Mouse (Mus musculus) liver, postnatal 0 days (tissue): ENCODE measurements around the gene Gm49369. TPM values are rescaled to one million over a fixed set of nuclear protein-coding genes. Genes with fewer than 3 reads are reported as not detected.

ENCODE experiments used
- ATAC-seq: fragments of 200-750 bp; cut with Nextera tagmentation; 2 replicates; pipeline ENCODE4 v1.8.0; 2017; ENCODE audit warnings: mild to moderate bottlenecking, moderate library complexity
- DNase-seq: peaks from one replicate; pipeline ENCODE4 v3.0.0-alpha.2; 2016
- H3K27ac ChIP-seq: fragments of 300-500 bp; sonication (generic); 2 replicates; pipeline ENCODE4 v1.5.1; 2014; ENCODE audit warnings: antibody characterized with exemption, moderate library complexity, mild to moderate bottlenecking, low read depth
- H3K27me3 ChIP-seq: fragments of 300-500 bp; sonication (generic); 2 replicates; pipeline ENCODE4 v1.6.1; 2014; ENCODE audit warnings: low read length, control low read depth, mixed read lengths; ENCODE audit not compliant: insufficient read depth
- H3K36me3 ChIP-seq: fragments of 300-500 bp; sonication (generic); replicated peaks from 2 replicates; pipeline ENCODE4 v1.6.1; 2014; ENCODE audit warnings: mild to moderate bottlenecking, control low read depth, low read length, moderate library complexity, mixed read lengths; ENCODE audit not compliant: insufficient read depth
- H3K4me1 ChIP-seq: fragments of 300-500 bp; sonication (generic); 2 replicates; pipeline ENCODE4 v1.6.1; 2014; ENCODE audit warnings: antibody characterized with exemption, mild to moderate bottlenecking, control low read depth; ENCODE audit not compliant: insufficient read depth
- H3K4me2 ChIP-seq: fragments of 300-500 bp; sonication (generic); 2 replicates; pipeline ENCODE4 v1.6.1; 2014; ENCODE audit warnings: low read depth, mild to moderate bottlenecking, low read length, moderate library complexity, mixed read lengths
- H3K4me3 ChIP-seq: fragments of 300-500 bp; sonication (generic); 2 replicates; pipeline ENCODE4 v1.5.1; 2014; ENCODE audit warnings: low read depth, low read length
- H3K9ac ChIP-seq: fragments of 300-500 bp; sonication (generic); replicated peaks from 2 replicates; pipeline ENCODE4 v1.6.1; 2014; ENCODE audit warnings: mild to moderate bottlenecking, moderate library complexity
- H3K9me3 ChIP-seq: fragments of 300-500 bp; sonication (generic); 2 replicates; pipeline ENCODE4 v1.6.1; 2016; ENCODE audit warnings: mild to moderate bottlenecking, control low read depth, low read length, mixed read lengths
- CTCF ChIP-seq: sonication (generic); IDR thresholded peaks from 2 replicates; pipeline ENCODE4 v1.5.1; 2016; ENCODE audit warnings: antibody characterized with exemption, low read depth
- EP300 ChIP-seq: IDR thresholded peaks from 2 replicates; pipeline ENCODE4 v1.6.1; 2016; ENCODE audit warnings: antibody characterized with exemption, low read depth, mild to moderate bottlenecking
- WGBS: fragments of 180-500 bp; shearing (Covaris S2); extraction: QIAGEN DNeasy Blood & Tissue Kit; methylation state at CpG from one replicate; pipeline ENCODE4 v1.1.7; 2014; ENCODE audit not compliant: insufficient replicate concordance; 5-methylcytosine and 5-hydroxymethylcytosine counted together
- polyA plus RNA-seq: library from polyadenylated mRNA; unstranded; fragments of >200 nt; fragmentation: Nextera tagmentation; extraction: Ambion mirVana; gene quantifications from 2 replicates; pipeline ENCODE4 v1.2.1, GENCODE M21; 2015

The Gm49369 gene
- polyA plus RNA-seq, 1 experiment from 2014 or later = not detected

DNA sequence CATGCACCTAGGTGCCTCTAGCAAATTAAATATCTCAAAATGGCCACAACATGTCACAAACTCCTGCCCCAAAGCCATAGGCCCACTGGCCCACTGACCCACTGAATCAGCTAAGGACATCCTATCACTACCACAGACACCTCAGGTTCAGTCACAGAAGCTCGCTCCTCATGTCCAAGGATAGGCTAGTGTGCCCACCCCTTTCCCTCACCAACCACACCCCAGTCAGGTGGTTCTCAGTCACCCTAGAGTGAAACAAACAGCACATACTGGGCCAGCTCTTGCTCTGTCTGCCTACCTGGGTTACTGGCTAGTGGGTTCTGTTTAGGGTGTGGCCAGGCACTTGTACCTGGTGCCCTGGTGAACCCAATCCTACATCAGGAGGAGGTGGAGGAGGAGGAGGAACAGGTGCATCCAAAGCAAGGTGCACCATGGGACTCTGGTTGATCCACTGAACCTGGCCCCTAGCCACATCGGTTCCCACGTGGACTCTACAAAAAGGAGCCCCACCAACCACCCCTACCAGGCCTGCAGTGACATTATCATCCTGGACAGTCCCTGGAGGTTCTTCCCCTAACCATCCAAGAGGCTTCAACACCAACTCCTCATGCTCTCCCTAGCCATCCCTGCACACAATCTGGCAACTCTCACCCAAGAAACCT is 3.4 kb upstream of the Gm49369 start:
- H3K27me3 ChIP-seq = no peaks in the 10 kb centered on the region
- peak overlapping the region; percentile 72 for H3K9ac ChIP-seq
- no peaks in the 10 kb centered on the region for H3K9me3 ChIP-seq
- peak overlapping the region; percentile 87; the same call in 1 of the 2 replicates for H3K27ac ChIP-seq
- peak overlapping the region; percentile 63 for H3K4me3 ChIP-seq
- H3K36me3 ChIP-seq = peaks cover 53% of the 10 kb centered on the region
- H3K4me2 ChIP-seq = peak overlapping the region; percentile 94
- peaks cover 51% of the 10 kb centered on the region for H3K4me1 ChIP-seq
- no peak for TF ChIP-seq CTCF
- no peak for TF ChIP-seq EP300
- ATAC-seq (no peak), DNase-seq (no peak)
- WGBS = 64% methylated on average over 3 of the region's 3 CpGs

DNA sequence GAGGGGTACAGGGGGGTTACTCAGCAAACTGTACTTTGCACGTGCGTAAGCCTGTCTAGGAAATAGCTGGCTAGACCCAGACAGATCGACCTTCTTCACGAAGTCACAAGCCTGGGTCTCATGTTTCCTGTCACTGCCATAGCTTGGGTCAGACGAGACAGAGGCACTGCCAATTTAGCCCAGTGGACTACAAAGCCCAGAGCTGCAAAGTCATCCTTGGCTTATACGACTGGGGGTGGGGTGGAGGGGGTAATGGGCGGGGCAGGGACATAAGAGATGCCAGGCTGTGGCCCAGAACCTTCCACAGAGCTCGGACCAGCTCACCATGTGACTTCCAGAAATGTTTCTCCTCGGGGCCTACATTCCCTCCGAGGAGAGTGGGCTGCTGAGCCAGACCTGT is 1.8 kb upstream of the Gm49369 start:
- Histone ChIP-seq H3K27ac (peak overlapping the region; percentile 22; the same call in 1 of the 2 replicates), H3K36me3 (peaks cover 69% of the 10 kb centered on the region), H3K9me3 (no peaks in the 10 kb centered on the region), H3K27me3 (no peaks in the 10 kb centered on the region), H3K9ac (no peak overlapping the region; the same call in 1 of the 2 replicates), H3K4me2 (peak overlapping the region; percentile 94), H3K4me3 (0 out of 2 replicates have a peak overlapping the region, but pooled peaks have one; percentile 63), H3K4me1 (peaks cover 53% of the 10 kb centered on the region)
- 63% methylated on average over 10 of the region's 10 CpGs for WGBS
- TF ChIP-seq EP300 (no peak), CTCF (no peak)
- DNase-seq = no peak
- no peak for ATAC-seq

DNA sequence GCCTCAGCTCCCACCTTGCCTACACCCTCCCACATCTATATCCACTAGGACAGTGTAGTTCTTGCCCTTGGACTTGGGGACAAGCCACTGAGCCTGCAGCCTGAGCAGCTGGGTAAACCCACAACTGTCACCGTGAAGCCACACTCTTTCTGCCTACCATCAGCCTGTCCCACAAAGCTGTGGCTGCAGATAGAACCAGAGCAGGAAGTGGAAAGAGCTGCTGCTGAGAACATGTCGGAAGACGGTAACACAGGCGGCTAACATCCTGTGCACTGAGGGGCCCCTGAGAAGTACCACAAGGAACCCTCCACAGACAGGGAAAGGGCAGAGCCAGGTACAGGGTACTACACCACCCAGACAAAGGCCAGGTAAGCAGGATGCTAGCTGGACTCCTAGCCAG is 1.3 kb downstream of the Gm49369 start:
- H3K4me1 ChIP-seq = peaks cover 40% of the 10 kb centered on the region
- H3K36me3 ChIP-seq = peaks cover 97% of the 10 kb centered on the region
- no peak overlapping the region for H3K27ac ChIP-seq
- ATAC-seq = peak; percentile 17; the same call in 1 of the 2 replicates
- H3K27me3 ChIP-seq = no peaks in the 10 kb centered on the region
- H3K9me3 ChIP-seq = no peaks in the 10 kb centered on the region
- H3K4me2 ChIP-seq = no peak overlapping the region
- no peak for DNase-seq
- WGBS = 34% methylated on average over 4 of the region's 4 CpGs
- no peak overlapping the region for H3K4me3 ChIP-seq
- TF ChIP-seq EP300 (no peak), CTCF (no peak)
- H3K9ac ChIP-seq = no peak overlapping the region

DNA sequence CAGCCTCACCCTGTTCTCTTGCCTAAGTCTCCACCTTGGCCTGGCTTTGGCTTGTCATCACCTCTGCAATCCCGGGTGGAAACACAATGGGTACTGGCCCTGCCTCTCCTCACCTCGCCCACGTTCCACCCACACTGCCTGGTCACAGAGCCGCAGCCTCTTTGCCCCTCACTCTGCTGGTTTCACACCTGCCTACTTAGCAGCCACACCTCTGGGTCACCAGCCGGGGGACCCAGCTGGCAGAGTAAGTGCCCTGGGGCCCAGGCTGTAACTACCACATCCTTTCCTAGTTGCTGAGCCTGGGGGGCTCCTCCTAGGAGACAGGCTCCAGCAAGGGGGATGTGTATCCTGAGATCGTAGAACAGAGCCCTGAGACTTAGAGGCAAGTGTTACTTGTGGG is 3.3 kb downstream of the Gm49369 start:
- no peak for ATAC-seq
- DNase-seq = no peak
- Histone ChIP-seq H3K27ac (no peak overlapping the region), H3K4me1 (peaks cover 21% of the 10 kb centered on the region), H3K27me3 (no peaks in the 10 kb centered on the region), H3K36me3 (peaks cover 91% of the 10 kb centered on the region), H3K9me3 (no peaks in the 10 kb centered on the region), H3K9ac (no peak overlapping the region), H3K4me2 (no peak overlapping the region), H3K4me3 (no peak overlapping the region)
- WGBS = 83% methylated on average over 6 of the region's 6 CpGs
- no peak for TF ChIP-seq EP300
- TF ChIP-seq CTCF = no peak

DNA sequence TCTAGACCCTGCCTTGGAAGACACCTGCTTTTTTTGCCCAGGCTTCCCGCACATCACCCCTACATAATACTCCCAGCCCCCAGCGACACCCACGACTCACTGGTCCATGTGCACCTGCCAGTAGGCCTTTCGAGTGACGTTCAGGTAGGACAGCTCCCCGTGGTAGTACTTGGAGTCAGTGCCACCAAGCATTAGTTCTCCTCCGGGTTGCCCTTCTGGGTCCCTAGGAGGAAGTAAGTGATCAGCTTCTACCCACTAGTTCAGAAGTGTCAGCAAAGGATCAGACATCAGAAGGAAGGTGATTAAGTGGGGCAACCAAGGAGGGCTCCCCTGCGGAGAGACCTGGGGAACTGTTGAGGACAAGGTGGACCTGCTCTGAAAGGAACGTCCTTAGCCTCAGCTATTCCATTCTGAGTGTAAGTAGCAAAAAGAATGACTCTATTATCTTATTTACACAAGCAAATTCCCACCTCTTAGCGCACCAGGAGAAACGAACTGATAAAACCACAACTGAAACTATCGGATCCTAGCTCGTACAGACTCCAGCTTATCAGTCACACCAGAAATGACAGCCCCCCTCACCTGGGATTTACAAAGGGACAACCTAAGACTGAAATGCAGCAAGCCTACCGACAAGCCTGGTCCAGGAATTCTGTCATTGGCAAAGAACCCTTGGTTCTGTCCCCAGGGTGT is 5.1 kb downstream of the Gm49369 start:
- DNase-seq (no peak), ATAC-seq (peak; percentile 58)
- TF ChIP-seq CTCF (no peak), EP300 (peak; percentile 99)
- Histone ChIP-seq H3K9me3 (no peaks in the 10 kb centered on the region), H3K4me3 (no peak overlapping the region), H3K9ac (0 out of 2 replicates have a peak overlapping the region, but pooled peaks have one; percentile 38), H3K27ac (peak overlapping the region; percentile 57; the same call in 1 of the 2 replicates), H3K36me3 (peaks cover 73% of the 10 kb centered on the region), H3K27me3 (peaks cover 9% of the 10 kb centered on the region; the same call in 1 of the 2 replicates), H3K4me2 (peak overlapping the region; percentile 55), H3K4me1 (peaks cover 15% of the 10 kb centered on the region)
- 45% methylated on average over 14 of the region's 14 CpGs for WGBS

DNA sequence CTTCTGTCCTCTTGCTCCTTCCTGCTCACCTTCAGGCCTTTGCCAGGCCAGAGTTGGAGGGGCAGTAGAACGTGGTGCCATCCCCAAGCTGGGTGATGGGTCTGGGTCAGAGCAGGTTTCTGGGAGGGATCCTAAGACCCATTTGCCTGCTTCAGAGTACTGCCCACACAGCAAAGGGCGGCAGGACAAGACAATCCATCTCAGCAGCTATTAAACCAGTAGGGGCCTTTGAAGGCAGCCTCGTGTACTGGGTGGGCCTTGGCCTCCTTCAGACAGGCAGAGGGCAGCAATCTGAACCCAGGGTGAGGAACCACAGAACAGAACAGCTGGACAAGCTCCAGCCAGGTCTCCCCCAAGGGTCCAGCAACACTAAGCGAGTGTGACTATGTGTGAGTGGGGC is 6.4 kb downstream of the Gm49369 start:
- DNase-seq (no peak), ATAC-seq (no peak)
- no peak overlapping the region for H3K27ac ChIP-seq
- WGBS = 84% methylated on average over 4 of the region's 4 CpGs
- H3K27me3 ChIP-seq = peaks cover 22% of the 10 kb centered on the region
- TF ChIP-seq CTCF = no peak
- TF ChIP-seq EP300 = no peak
- H3K4me3 ChIP-seq = no peak overlapping the region
- H3K9me3 ChIP-seq = no peaks in the 10 kb centered on the region
- no peak overlapping the region for H3K9ac ChIP-seq
- peaks cover 60% of the 10 kb centered on the region for H3K36me3 ChIP-seq
- H3K4me1 ChIP-seq = peaks cover 8% of the 10 kb centered on the region
- no peak overlapping the region for H3K4me2 ChIP-seq
